Mouse (Mus musculus): Measurements from ENCODE around the gene Oser1. TPM values are rescaled to one million over a fixed set of nuclear protein-coding genes. Genes with fewer than 3 reads are reported as not detected.
A peak's percentile ranks its signal among the peaks of the same experiment; 100 is the strongest.

Oser1 gene
- total and polyA plus RNA-seq, 3 experiments: 9.7 to 21.2 (median 19.6) TPM

DNA sequence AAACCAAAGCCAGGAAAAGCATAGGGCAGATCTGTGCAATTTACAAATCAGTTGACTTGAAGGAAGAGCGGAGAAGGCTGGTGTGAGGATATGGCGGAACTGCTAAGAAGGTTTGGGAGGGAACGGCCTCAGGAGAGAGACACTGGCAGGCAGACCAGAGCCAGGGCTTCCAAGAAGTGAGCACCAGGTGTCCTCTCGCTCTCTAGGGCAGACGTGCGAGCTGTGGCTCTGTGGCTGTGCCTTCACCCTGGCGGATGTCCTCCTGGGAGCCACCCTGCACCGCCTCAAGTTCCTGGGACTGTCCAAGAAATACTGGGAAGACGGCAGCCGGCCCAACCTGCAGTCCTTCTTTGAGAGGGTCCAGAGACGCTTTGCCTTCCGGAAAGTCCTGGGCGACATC is 28.9 kb upstream of the Oser1 start:
- Histone ChIP-seq H3K9ac (ENCODE audit: low read depth, low read length) (no peak overlapping the region), H3K27me3 (ENCODE audit: control insufficient read depth, insufficient read depth, low read length) (peaks cover 2% of the 10 kb centered on the region; the same call in 1 of the 2 replicates), H3K79me2 (replicated peaks; ENCODE audit: control insufficient read depth, insufficient read depth, low read length) (no peaks in the 10 kb centered on the region), H3K36me3 (ENCODE audit: control insufficient read depth, insufficient read depth, low read length) (no peaks in the 10 kb centered on the region), H3K4me3 (no peak overlapping the region), H3K27ac (no peak overlapping the region), H3K4me1 (ENCODE audit: control insufficient read depth, insufficient read depth, low read length) (no peaks in the 10 kb centered on the region)
- intact Hi-C loops (cut with DNase I): loop anchor here (2.0 kb wide), 1 partner anchor 19 kb away; the partner anchor contains the start of gene Fitm2
- TF ChIP-seq EP300 (IDR thresholded peaks at IDR 0.05; ENCODE audit: insufficient read depth, low read depth, low read length): no peak
- no peak for TF ChIP-seq POLR2A (IDR thresholded peaks at IDR 0.05; ENCODE audit: insufficient read depth, low read depth, low read length)
- no peak for TF ChIP-seq CTCF (IDR thresholded peaks at IDR 0.05)
- no peak for DNase-seq
- WGBS: 80% methylated on average over 13 of the region's 13 CpGs

GRCm38 (mm10) chr2:163452738-163453137 is 28.2 kb upstream of the Oser1 start:
- no peak overlapping the region for H3K4me3 ChIP-seq
- 78% methylated on average over 6 of the region's 6 CpGs for WGBS
- no peak overlapping the region for H3K9ac ChIP-seq (ENCODE audit: low read depth, low read length)
- intact Hi-C loops (cut with DNase I): loop anchor here (2.0 kb wide), 1 partner anchor 20 kb away; the partner anchor contains the start of gene Fitm2
- no peaks in the 10 kb centered on the region for H3K4me1 ChIP-seq (ENCODE audit: control insufficient read depth, insufficient read depth, low read length)
- no peak overlapping the region for H3K27ac ChIP-seq
- DNase-seq: no peak
- H3K27me3 ChIP-seq (ENCODE audit: control insufficient read depth, insufficient read depth, low read length): peaks cover 2% of the 10 kb centered on the region; the same call in 1 of the 2 replicates
- no peaks in the 10 kb centered on the region for H3K36me3 ChIP-seq (ENCODE audit: control insufficient read depth, insufficient read depth, low read length)
- TF ChIP-seq CTCF (IDR thresholded peaks at IDR 0.05) (peak; percentile 65), EP300 (IDR thresholded peaks at IDR 0.05; ENCODE audit: insufficient read depth, low read depth, low read length) (no peak)
- no peaks in the 10 kb centered on the region for H3K79me2 ChIP-seq (replicated peaks; ENCODE audit: control insufficient read depth, insufficient read depth, low read length)

DNA sequence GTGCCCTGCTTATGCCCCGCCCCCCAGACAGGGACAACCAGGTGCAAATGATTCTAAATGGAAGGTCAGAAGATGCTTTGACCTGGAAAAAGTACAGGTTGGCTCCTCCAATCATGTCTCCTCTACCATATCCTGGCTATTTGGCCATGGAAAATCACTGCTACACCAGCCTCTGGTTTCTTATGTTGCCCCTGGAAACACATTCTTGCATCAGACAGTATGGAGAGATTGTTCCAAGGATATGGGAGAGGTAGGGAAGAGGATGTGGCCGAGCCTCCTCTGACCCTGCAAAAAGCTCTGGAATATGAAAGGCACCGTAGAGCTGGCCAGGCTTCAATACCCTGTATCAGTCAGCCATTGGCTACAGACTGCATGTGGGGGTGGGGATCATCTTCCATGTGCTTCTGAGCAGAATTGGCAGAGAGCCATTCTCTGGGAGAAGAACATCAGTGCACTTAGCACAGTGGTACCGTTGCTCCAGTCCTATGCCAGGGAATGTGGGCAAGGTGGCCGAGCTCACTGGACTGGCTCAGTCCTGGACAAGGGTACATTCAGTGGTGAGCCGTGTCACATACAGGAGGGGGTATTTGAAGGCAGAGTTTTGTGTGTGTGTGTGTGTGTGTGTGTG is 26.3 kb upstream of the Oser1 start:
- Histone ChIP-seq H3K4me1 (ENCODE audit: control insufficient read depth, insufficient read depth, low read length) (no peaks in the 10 kb centered on the region), H3K79me2 (replicated peaks; ENCODE audit: control insufficient read depth, insufficient read depth, low read length) (no peaks in the 10 kb centered on the region), H3K36me3 (ENCODE audit: control insufficient read depth, insufficient read depth, low read length) (no peaks in the 10 kb centered on the region), H3K27ac (no peak overlapping the region), H3K4me3 (no peak overlapping the region), H3K27me3 (ENCODE audit: control insufficient read depth, insufficient read depth, low read length) (peaks cover 2% of the 10 kb centered on the region; the same call in 1 of the 2 replicates), H3K9ac (ENCODE audit: low read depth, low read length) (no peak overlapping the region)
- intact Hi-C loops (cut with DNase I): no loop called here
- no peak for DNase-seq
- no peak for TF ChIP-seq POLR2A (IDR thresholded peaks at IDR 0.05; ENCODE audit: insufficient read depth, low read depth, low read length)
- no peak for TF ChIP-seq EP300 (IDR thresholded peaks at IDR 0.05; ENCODE audit: insufficient read depth, low read depth, low read length)
- no peak for TF ChIP-seq CTCF (IDR thresholded peaks at IDR 0.05)
- WGBS: 44% methylated on average over 6 of the region's 6 CpGs

DNA sequence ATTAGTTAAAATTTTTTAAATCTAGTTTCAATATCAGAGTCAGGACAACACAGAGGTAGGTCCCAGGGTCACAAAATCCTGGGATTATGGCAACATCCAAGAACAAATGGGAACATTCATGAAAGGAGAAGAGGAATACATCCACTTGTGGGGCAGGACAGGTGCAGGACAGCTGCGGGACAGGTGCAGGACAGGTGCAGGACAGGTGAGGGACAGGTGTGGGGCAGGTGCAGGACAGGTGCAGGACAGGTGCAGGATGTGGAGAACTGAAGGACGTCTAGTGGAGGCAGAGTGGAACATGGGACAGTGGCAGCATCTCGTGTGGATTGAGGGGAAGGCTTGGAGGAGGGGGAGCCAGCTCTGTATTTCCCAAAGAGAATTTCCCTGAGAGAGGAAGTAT is 24.8 kb upstream of the Oser1 start:
- no peak overlapping the region for H3K27ac ChIP-seq
- no peak overlapping the region for H3K4me3 ChIP-seq
- no peaks in the 10 kb centered on the region for H3K79me2 ChIP-seq (replicated peaks; ENCODE audit: control insufficient read depth, insufficient read depth, low read length)
- no peaks in the 10 kb centered on the region for H3K36me3 ChIP-seq (ENCODE audit: control insufficient read depth, insufficient read depth, low read length)
- no peak overlapping the region for H3K9ac ChIP-seq (ENCODE audit: low read depth, low read length)
- intact Hi-C loops (cut with DNase I): no loop called here
- TF ChIP-seq EP300 (IDR thresholded peaks at IDR 0.05; ENCODE audit: insufficient read depth, low read depth, low read length): no peak
- no peak for DNase-seq
- peaks cover 2% of the 10 kb centered on the region; the same call in 1 of the 2 replicates for H3K27me3 ChIP-seq (ENCODE audit: control insufficient read depth, insufficient read depth, low read length)
- H3K4me1 ChIP-seq (ENCODE audit: control insufficient read depth, insufficient read depth, low read length): no peaks in the 10 kb centered on the region
- WGBS: 42% methylated on average over 3 of the region's 3 CpGs

GRCm38 (mm10) chr2:163447375-163447774 is 22.9 kb upstream of the Oser1 start:
- Histone ChIP-seq H3K4me1 (ENCODE audit: control insufficient read depth, insufficient read depth, low read length) (no peaks in the 10 kb centered on the region), H3K79me2 (replicated peaks; ENCODE audit: control insufficient read depth, insufficient read depth, low read length) (no peaks in the 10 kb centered on the region), H3K27me3 (ENCODE audit: control insufficient read depth, insufficient read depth, low read length) (peaks cover 2% of the 10 kb centered on the region; the same call in 1 of the 2 replicates), H3K9ac (ENCODE audit: low read depth, low read length) (no peak overlapping the region), H3K4me3 (no peak overlapping the region), H3K27ac (no peak overlapping the region), H3K36me3 (ENCODE audit: control insufficient read depth, insufficient read depth, low read length) (no peaks in the 10 kb centered on the region)
- 71% methylated on average over 12 of the region's 12 CpGs for WGBS
- no peak for TF ChIP-seq POLR2A (IDR thresholded peaks at IDR 0.05; ENCODE audit: insufficient read depth, low read depth, low read length)
- TF ChIP-seq EP300 (IDR thresholded peaks at IDR 0.05; ENCODE audit: insufficient read depth, low read depth, low read length): no peak
- TF ChIP-seq CTCF (IDR thresholded peaks at IDR 0.05): no peak
- intact Hi-C loops (cut with DNase I): no loop called here
- DNase-seq: no peak

- H3K9ac ChIP-seq (ENCODE audit: low read depth, low read length): no peak overlapping the region
- intact Hi-C loops (cut with DNase I): no loop called here
- no peaks in the 10 kb centered on the region for H3K79me2 ChIP-seq (replicated peaks; ENCODE audit: control insufficient read depth, insufficient read depth, low read length)
- no peak for DNase-seq
- no peak overlapping the region for H3K4me3 ChIP-seq
- H3K36me3 ChIP-seq (ENCODE audit: control insufficient read depth, insufficient read depth, low read length): no peaks in the 10 kb centered on the region
- H3K4me1 ChIP-seq (ENCODE audit: control insufficient read depth, insufficient read depth, low read length): no peaks in the 10 kb centered on the region
- H3K27ac ChIP-seq: no peak overlapping the region
- 55% methylated on average over 7 of the region's 7 CpGs for WGBS
- H3K27me3 ChIP-seq (ENCODE audit: control insufficient read depth, insufficient read depth, low read length): no peaks in the 10 kb centered on the region
- no peak for TF ChIP-seq CTCF (IDR thresholded peaks at IDR 0.05)
- TF ChIP-seq EP300 (IDR thresholded peaks at IDR 0.05; ENCODE audit: insufficient read depth, low read depth, low read length): no peak
- TF ChIP-seq POLR2A (IDR thresholded peaks at IDR 0.05; ENCODE audit: insufficient read depth, low read depth, low read length): no peak
Observed at GRCm38 (mm10) chr2:163444017-163444416, 19.5 kb upstream of the Oser1 start.

Measured in heart, adult 2 months (tissue).